Mouse (Mus musculus): ENCODE data around the gene Brd4. TPM values are rescaled to one million over a fixed set of nuclear protein-coding genes. Genes with fewer than 3 reads are reported as not detected.

Brd4 gene
- polyA plus RNA-seq, 1 experiment from 2014 or later = 87.5 TPM

- ATAC-seq (ENCODE audit: low read depth) = no peak
These were observed 31.3 kb downstream of the Brd4 start for GRCm38 (mm10) chr17:32253261-32253660.

GRCm38 (mm10) chr17:32251827-32252470 lies 32.6 kb downstream of the Brd4 start:
- whole genome bisulfite sequencing = 97% methylated on average over 2 of the region's 2 CpGs

More at GRCm38 (mm10) chr17:32253261-32253660, 31.3 kb downstream of the Brd4 start:
- Histone ChIP-seq H3K9me3 (ENCODE audit: control insufficient read depth, low read length) (no peaks in the 10 kb centered on the region), H3K9ac (ENCODE audit: low read depth, low read length) (no peak overlapping the region), H3K36me3 (ENCODE audit: control insufficient read depth, insufficient read depth, low read length) (peaks cover 4% of the 10 kb centered on the region; the same call in 1 of the 2 replicates), H3K27me3 (replicated peaks; ENCODE audit: control insufficient read depth, insufficient read depth, low read length) (no peaks in the 10 kb centered on the region), H3K4me3 (ENCODE audit: low read depth, low read length) (no peak overlapping the region), H3K4me2 (ENCODE audit: low read depth, low read length) (no peak overlapping the region), H3K4me1 (ENCODE audit: control insufficient read depth, insufficient read depth, low read length) (no peaks in the 10 kb centered on the region), H3K27ac (replicated peaks; ENCODE audit: low read depth, low read length) (no peak overlapping the region)
- WGBS = 91% methylated on average over 2 of the region's 2 CpGs
- no peak for DNase-seq (ENCODE audit: low spot score)

GRCm38 (mm10) chr17:32250066-32250465 lies 34.5 kb downstream of the Brd4 start:
- H3K27ac ChIP-seq (replicated peaks; ENCODE audit: low read depth, low read length) = no peak overlapping the region
- H3K9me3 ChIP-seq (ENCODE audit: control insufficient read depth, low read length) = no peaks in the 10 kb centered on the region
- H3K9ac ChIP-seq (ENCODE audit: low read depth, low read length) = no peak overlapping the region
- H3K36me3 ChIP-seq (ENCODE audit: control insufficient read depth, insufficient read depth, low read length) = peaks cover 4% of the 10 kb centered on the region; the same call in 1 of the 2 replicates
- 84% methylated on average over 1 of the region's 1 CpGs for WGBS
- no peak overlapping the region for H3K4me2 ChIP-seq (ENCODE audit: low read depth, low read length)
- H3K4me3 ChIP-seq (ENCODE audit: low read depth, low read length) = no peak overlapping the region
- no peaks in the 10 kb centered on the region for H3K27me3 ChIP-seq (replicated peaks; ENCODE audit: control insufficient read depth, insufficient read depth, low read length)
- no peak for DNase-seq (ENCODE audit: low spot score)
- no peak for ATAC-seq (ENCODE audit: low read depth)
- H3K4me1 ChIP-seq (ENCODE audit: control insufficient read depth, insufficient read depth, low read length) = no peaks in the 10 kb centered on the region

More at GRCm38 (mm10) chr17:32251827-32252470, 32.6 kb downstream of the Brd4 start:
- ATAC-seq (ENCODE audit: low read depth) (no peak), DNase-seq (ENCODE audit: low spot score) (no peak)
- no peak overlapping the region for H3K4me3 ChIP-seq (ENCODE audit: low read depth, low read length)
- no peaks in the 10 kb centered on the region for H3K27me3 ChIP-seq (replicated peaks; ENCODE audit: control insufficient read depth, insufficient read depth, low read length)
- peaks cover 4% of the 10 kb centered on the region; the same call in 1 of the 2 replicates for H3K36me3 ChIP-seq (ENCODE audit: control insufficient read depth, insufficient read depth, low read length)
- no peak overlapping the region for H3K4me2 ChIP-seq (ENCODE audit: low read depth, low read length)
- H3K4me1 ChIP-seq (ENCODE audit: control insufficient read depth, insufficient read depth, low read length) = no peaks in the 10 kb centered on the region
- H3K9ac ChIP-seq (ENCODE audit: low read depth, low read length) = no peak overlapping the region
- H3K9me3 ChIP-seq (ENCODE audit: control insufficient read depth, low read length) = no peaks in the 10 kb centered on the region
- H3K27ac ChIP-seq (replicated peaks; ENCODE audit: low read depth, low read length) = no peak overlapping the region

- H3K36me3 ChIP-seq (ENCODE audit: control insufficient read depth, insufficient read depth, low read length) = peaks cover 4% of the 10 kb centered on the region; the same call in 1 of the 2 replicates
- H3K4me2 ChIP-seq (ENCODE audit: low read depth, low read length) = no peak overlapping the region
- no peaks in the 10 kb centered on the region for H3K9me3 ChIP-seq (ENCODE audit: control insufficient read depth, low read length)
- no peaks in the 10 kb centered on the region for H3K27me3 ChIP-seq (replicated peaks; ENCODE audit: control insufficient read depth, insufficient read depth, low read length)
- no peak for ATAC-seq (ENCODE audit: low read depth)
- H3K4me1 ChIP-seq (ENCODE audit: control insufficient read depth, insufficient read depth, low read length) = no peaks in the 10 kb centered on the region
- 100% methylated on average over 1 of the region's 1 CpGs for WGBS
- H3K9ac ChIP-seq (ENCODE audit: low read depth, low read length) = no peak overlapping the region
- H3K27ac ChIP-seq (replicated peaks; ENCODE audit: low read depth, low read length) = no peak overlapping the region
- DNase-seq (ENCODE audit: low spot score) = no peak
- H3K4me3 ChIP-seq (ENCODE audit: low read depth, low read length) = no peak overlapping the region
These were observed 36.3 kb downstream of the Brd4 start for GRCm38 (mm10) chr17:32248192-32248591.

GRCm38 (mm10) chr17:32247616-32248015 lies 36.9 kb downstream of the Brd4 start:
- DNase-seq (ENCODE audit: low spot score) (no peak), ATAC-seq (ENCODE audit: low read depth) (no peak)
- Histone ChIP-seq H3K36me3 (ENCODE audit: control insufficient read depth, insufficient read depth, low read length) (peaks cover 4% of the 10 kb centered on the region; the same call in 1 of the 2 replicates), H3K4me1 (ENCODE audit: control insufficient read depth, insufficient read depth, low read length) (no peaks in the 10 kb centered on the region), H3K9ac (ENCODE audit: low read depth, low read length) (no peak overlapping the region), H3K27me3 (replicated peaks; ENCODE audit: control insufficient read depth, insufficient read depth, low read length) (no peaks in the 10 kb centered on the region), H3K9me3 (ENCODE audit: control insufficient read depth, low read length) (no peaks in the 10 kb centered on the region), H3K4me2 (ENCODE audit: low read depth, low read length) (no peak overlapping the region), H3K4me3 (ENCODE audit: low read depth, low read length) (no peak overlapping the region), H3K27ac (replicated peaks; ENCODE audit: low read depth, low read length) (no peak overlapping the region)
- WGBS = 91% methylated on average over 1 of the region's 1 CpGs

- Histone ChIP-seq H3K9ac (ENCODE audit: low read depth, low read length) (no peak overlapping the region), H3K27ac (replicated peaks; ENCODE audit: low read depth, low read length) (no peak overlapping the region), H3K4me3 (ENCODE audit: low read depth, low read length) (no peak overlapping the region), H3K9me3 (ENCODE audit: control insufficient read depth, low read length) (no peaks in the 10 kb centered on the region), H3K36me3 (ENCODE audit: control insufficient read depth, insufficient read depth, low read length) (peaks cover 4% of the 10 kb centered on the region; the same call in 1 of the 2 replicates), H3K4me2 (ENCODE audit: low read depth, low read length) (no peak overlapping the region), H3K27me3 (replicated peaks; ENCODE audit: control insufficient read depth, insufficient read depth, low read length) (no peaks in the 10 kb centered on the region), H3K4me1 (ENCODE audit: control insufficient read depth, insufficient read depth, low read length) (no peaks in the 10 kb centered on the region)
- DNase-seq (ENCODE audit: low spot score) (no peak), ATAC-seq (ENCODE audit: low read depth) (no peak)
- 35% methylated on average over 5 of the region's 5 CpGs for whole genome bisulfite sequencing
These were observed 38.4 kb downstream of the Brd4 start for GRCm38 (mm10) chr17:32246117-32246516.

- H3K4me2 ChIP-seq (ENCODE audit: low read depth, low read length) = no peak overlapping the region
- DNase-seq (ENCODE audit: low spot score) (no peak), ATAC-seq (ENCODE audit: low read depth) (no peak)
- H3K9ac ChIP-seq (ENCODE audit: low read depth, low read length) = no peak overlapping the region
- H3K4me1 ChIP-seq (ENCODE audit: control insufficient read depth, insufficient read depth, low read length) = peaks cover 3% of the 10 kb centered on the region
- H3K4me3 ChIP-seq (ENCODE audit: low read depth, low read length) = no peak overlapping the region
- no peak overlapping the region for H3K27ac ChIP-seq (replicated peaks; ENCODE audit: low read depth, low read length)
- 78% methylated on average over 2 of the region's 2 CpGs for WGBS
- H3K27me3 ChIP-seq (replicated peaks; ENCODE audit: control insufficient read depth, insufficient read depth, low read length) = no peaks in the 10 kb centered on the region
- peaks cover 5% of the 10 kb centered on the region; the same call in 1 of the 2 replicates for H3K36me3 ChIP-seq (ENCODE audit: control insufficient read depth, insufficient read depth, low read length)
- no peaks in the 10 kb centered on the region for H3K9me3 ChIP-seq (ENCODE audit: control insufficient read depth, low read length)
These were observed 43.5 kb downstream of the Brd4 start for GRCm38 (mm10) chr17:32240881-32241531.

- Histone ChIP-seq H3K4me1 (ENCODE audit: control insufficient read depth, insufficient read depth, low read length) (peaks cover 9% of the 10 kb centered on the region), H3K36me3 (ENCODE audit: control insufficient read depth, insufficient read depth, low read length) (peaks cover 5% of the 10 kb centered on the region; the same call in 1 of the 2 replicates), H3K4me3 (ENCODE audit: low read depth, low read length) (no peak overlapping the region), H3K4me2 (ENCODE audit: low read depth, low read length) (no peak overlapping the region), H3K9ac (ENCODE audit: low read depth, low read length) (no peak overlapping the region), H3K27ac (replicated peaks; ENCODE audit: low read depth, low read length) (no peak overlapping the region), H3K9me3 (ENCODE audit: control insufficient read depth, low read length) (no peaks in the 10 kb centered on the region), H3K27me3 (replicated peaks; ENCODE audit: control insufficient read depth, insufficient read depth, low read length) (no peaks in the 10 kb centered on the region)
- DNase-seq (ENCODE audit: low spot score) (no peak), ATAC-seq (ENCODE audit: low read depth) (no peak)
- 50% methylated on average over 1 of the region's 1 CpGs for WGBS
These were observed 45.9 kb downstream of the Brd4 start for GRCm38 (mm10) chr17:32238589-32238988.

All from embryonic facial prominence, embryonic 14.5 days (tissue).